Mouse (Mus musculus) lung, postnatal 0 days (tissue): ENCODE data around the gene Fosl2. TPM values are rescaled to one million over a fixed set of nuclear protein-coding genes. Genes with fewer than 3 reads are reported as not detected.

Experiments used
- ATAC-seq: fragments of 200-750 bp; cut with Nextera tagmentation; 2 replicates; pipeline ENCODE4 v1.8.0; 2017; ENCODE audit warnings: moderate library complexity
- DNase-seq: peaks from one replicate; pipeline ENCODE4 v3.0.0-alpha.2; 2016; ENCODE audit warnings: low spot score
- H3K27ac ChIP-seq: fragments of 300-500 bp; sonication (generic); 2 replicates; pipeline ENCODE4 v1.5.1; 2014; ENCODE audit warnings: antibody characterized with exemption, mild to moderate bottlenecking, low read length, mixed read lengths
- H3K27me3 ChIP-seq: fragments of 300-500 bp; sonication (generic); replicated peaks from 2 replicates; pipeline ENCODE4 v1.6.1; 2014; ENCODE audit warnings: low read length, mixed read lengths; ENCODE audit not compliant: insufficient read depth
- H3K36me3 ChIP-seq: fragments of 300-500 bp; sonication (generic); 2 replicates; pipeline ENCODE4 v1.6.1; 2014; ENCODE audit warnings: low read length, mixed read lengths; ENCODE audit not compliant: insufficient read depth
- H3K4me1 ChIP-seq: fragments of 300-500 bp; sonication (generic); 2 replicates; pipeline ENCODE4 v1.6.1; 2014; ENCODE audit warnings: antibody characterized with exemption, low read depth, low read length, mixed read lengths; ENCODE audit not compliant: insufficient read depth
- H3K4me2 ChIP-seq: fragments of 300-500 bp; sonication (generic); replicated peaks from 2 replicates; pipeline ENCODE4 v1.6.1; 2014; ENCODE audit warnings: low read depth, mild to moderate bottlenecking, low read length, moderate library complexity, mixed read lengths
- H3K4me3 ChIP-seq: fragments of 300-500 bp; sonication (generic); 2 replicates; pipeline ENCODE4 v1.5.1; 2014; ENCODE audit warnings: low read depth, low read length
- H3K9ac ChIP-seq: fragments of 300-500 bp; sonication (generic); replicated peaks from 2 replicates; pipeline ENCODE4 v1.6.1; 2014; ENCODE audit warnings: low read depth, mild to moderate bottlenecking
- H3K9me3 ChIP-seq: fragments of 300-500 bp; sonication (generic); 2 replicates; pipeline ENCODE4 v1.6.1; 2016; ENCODE audit warnings: low read length, mixed read lengths
- CTCF ChIP-seq: IDR thresholded peaks from 2 replicates; pipeline ENCODE4 v1.5.1; 2016; ENCODE audit warnings: antibody characterized with exemption, mild to moderate bottlenecking
- EP300 ChIP-seq: IDR thresholded peaks from 2 replicates; pipeline ENCODE4 v1.6.1; 2016; ENCODE audit warnings: antibody characterized with exemption, mild to moderate bottlenecking, control low read depth
- WGBS: fragments of 180-500 bp; shearing (Covaris S2); extraction: QIAGEN DNeasy Blood & Tissue Kit; methylation state at CpG from one replicate; pipeline ENCODE4 v1.1.7; 2014; 5-methylcytosine and 5-hydroxymethylcytosine counted together
- polyA plus RNA-seq: library from polyadenylated mRNA; unstranded; fragments of >200 nt; fragmentation: Nextera tagmentation; extraction: Ambion mirVana; gene quantifications from 2 replicates; pipeline ENCODE4 v1.2.1, GENCODE M21; 2015

Gene Fosl2
- polyA plus RNA-seq, 1 experiment from 2014 or later = 7.9 TPM

GRCm38 (mm10) chr5:32182885-32183629, 47.5 kb downstream of the Fosl2 start:
- H3K9me3 ChIP-seq = no peaks in the 10 kb centered on the region
- peak overlapping the region; percentile 16; the same call in 1 of the 2 replicates for H3K27ac ChIP-seq
- peak; percentile 88 for DNase-seq
- no peaks in the 10 kb centered on the region for H3K36me3 ChIP-seq
- no peaks in the 10 kb centered on the region for H3K27me3 ChIP-seq
- ATAC-seq = peak; percentile 97
- no peak overlapping the region for H3K4me2 ChIP-seq
- H3K4me3 ChIP-seq = no peak overlapping the region
- no peak overlapping the region for H3K9ac ChIP-seq
- H3K4me1 ChIP-seq = no peaks in the 10 kb centered on the region; the same call in 1 of the 2 replicates
- TF ChIP-seq EP300 (peak; percentile 73), CTCF (no peak)
- WGBS = 59% methylated on average over 4 of the region's 4 CpGs

GRCm38 (mm10) chr5:32187717-32188116, 52.1 kb downstream of the Fosl2 start:
- no peaks in the 10 kb centered on the region for H3K9me3 ChIP-seq
- H3K36me3 ChIP-seq = no peaks in the 10 kb centered on the region
- no peaks in the 10 kb centered on the region for H3K27me3 ChIP-seq
- peaks cover 5% of the 10 kb centered on the region; the same call in 1 of the 2 replicates for H3K4me1 ChIP-seq
- 38% methylated on average over 11 of the region's 11 CpGs for WGBS
- no peak overlapping the region for H3K4me3 ChIP-seq
- DNase-seq (no peak), ATAC-seq (no peak)
- H3K4me2 ChIP-seq = no peak overlapping the region
- H3K9ac ChIP-seq = no peak overlapping the region
- TF ChIP-seq EP300 = no peak
- no peak for TF ChIP-seq CTCF
- no peak overlapping the region for H3K27ac ChIP-seq

GRCm38 (mm10) chr5:32191259-32191658, 55.7 kb downstream of the Fosl2 start:
- H3K9ac ChIP-seq = no peak overlapping the region
- 52% methylated on average over 5 of the region's 5 CpGs for WGBS
- TF ChIP-seq EP300 = peak; percentile 99
- TF ChIP-seq CTCF = no peak
- H3K27ac ChIP-seq = peak overlapping the region; percentile 83
- peaks cover 5% of the 10 kb centered on the region; the same call in 1 of the 2 replicates for H3K4me1 ChIP-seq
- no peak overlapping the region; the same call in 1 of the 2 replicates for H3K4me2 ChIP-seq
- no peaks in the 10 kb centered on the region for H3K27me3 ChIP-seq
- no peaks in the 10 kb centered on the region for H3K9me3 ChIP-seq
- ATAC-seq (peak; percentile 89), DNase-seq (peak; percentile 91)
- H3K4me3 ChIP-seq = no peak overlapping the region
- no peaks in the 10 kb centered on the region for H3K36me3 ChIP-seq

- peak; percentile 73 for ATAC-seq
- Histone ChIP-seq H3K9ac (no peak overlapping the region), H3K36me3 (no peaks in the 10 kb centered on the region), H3K9me3 (no peaks in the 10 kb centered on the region), H3K4me2 (no peak overlapping the region), H3K4me1 (peaks cover 5% of the 10 kb centered on the region; the same call in 1 of the 2 replicates), H3K27me3 (no peaks in the 10 kb centered on the region), H3K27ac (peak overlapping the region; percentile 83), H3K4me3 (no peak overlapping the region)
- 71% methylated on average over 16 of the region's 16 CpGs for WGBS
- DNase-seq = peak; percentile 79
- TF ChIP-seq CTCF = no peak; the same call in 1 of the 2 replicates
- 0 out of 2 replicates have a peak, but pooled peaks have one; percentile 21 for TF ChIP-seq EP300
These were observed 56.6 kb downstream of the Fosl2 start for GRCm38 (mm10) chr5:32192016-32192845.

GRCm38 (mm10) chr5:32194236-32194635, 58.6 kb downstream of the Fosl2 start:
- Histone ChIP-seq H3K27me3 (no peaks in the 10 kb centered on the region), H3K36me3 (no peaks in the 10 kb centered on the region), H3K4me1 (peaks cover 5% of the 10 kb centered on the region; the same call in 1 of the 2 replicates), H3K9me3 (no peaks in the 10 kb centered on the region), H3K4me3 (no peak overlapping the region), H3K9ac (no peak overlapping the region), H3K27ac (no peak overlapping the region), H3K4me2 (no peak overlapping the region)
- WGBS = 50% methylated on average over 4 of the region's 4 CpGs
- no peak for ATAC-seq
- peak; percentile 61 for DNase-seq
- no peak for TF ChIP-seq CTCF
- TF ChIP-seq EP300 = no peak
